Mouse (Mus musculus) natural killer cell, adult 2 months (primary cell): ENCODE measurements around the gene Padi6.

Source experiments
- DNase-seq, 2 experiments: peaks; one replicate each; pipeline ENCODE4 v3.0.0; 2022; ENCODE audit warnings: low spot score in 2 of 2

The Padi6 gene

GRCm38 (mm10) chr4:140708297-140708927 lies 34.0 kb downstream of the Padi6 start:
- DNase-seq, result no peak

- DNase-seq, result no peak
These were observed 34.8 kb downstream of the Padi6 start for GRCm38 (mm10) chr4:140707615-140708014.

- DNase-seq, result no peak
These were observed 38.3 kb downstream of the Padi6 start for GRCm38 (mm10) chr4:140704166-140704565.

GRCm38 (mm10) chr4:140703636-140704035 lies 38.8 kb downstream of the Padi6 start:
- DNase-seq, result no peak

GRCm38 (mm10) chr4:140702611-140703327 lies 39.7 kb downstream of the Padi6 start:
- peak; percentile 71 to 79 for DNase-seq

GRCm38 (mm10) chr4:140701716-140702561 lies 40.5 kb downstream of the Padi6 start:
- DNase-seq, result peak; percentile 25 to 64

GRCm38 (mm10) chr4:140701049-140701715 lies 41.3 kb downstream of the Padi6 start:
- peak; percentile 74 to 85 for DNase-seq

GRCm38 (mm10) chr4:140700269-140701018 lies 42.0 kb downstream of the Padi6 start, which contains the start of gene Rcc2:
Gene Rcc2 (plus strand): TSS chr4:140700541.
- DNase-seq, result peak; percentile 36 to 53

GRCm38 (mm10) chr4:140699441-140700127 lies 42.9 kb downstream of the Padi6 start:
- DNase-seq, result peak; percentile 78 to 86

- no peak for DNase-seq
These were observed 46.5 kb downstream of the Padi6 start for GRCm38 (mm10) chr4:140695675-140696585.

- DNase-seq, result no peak
These were observed 47.3 kb downstream of the Padi6 start for GRCm38 (mm10) chr4:140695146-140695545.

- no peak for DNase-seq
These were observed 47.8 kb downstream of the Padi6 start for GRCm38 (mm10) chr4:140694551-140695060.

GRCm38 (mm10) chr4:140693513-140693912 lies 48.9 kb downstream of the Padi6 start:
- DNase-seq, result no peak

GRCm38 (mm10) chr4:140691481-140691880 lies 51.0 kb downstream of the Padi6 start:
- DNase-seq, result no peak

- no peak for DNase-seq
These were observed 52.4 kb downstream of the Padi6 start for GRCm38 (mm10) chr4:140689873-140690655.

- DNase-seq, result no peak
These were observed 53.5 kb downstream of the Padi6 start for GRCm38 (mm10) chr4:140688826-140689425.

GRCm38 (mm10) chr4:140688044-140688825 lies 54.2 kb downstream of the Padi6 start:
- no peak for DNase-seq
